Mouse (Mus musculus) CH12F3 (cell line): ENCODE results near the gene Il1rap.

Experiments
- in situ Hi-C: fragments of 300-500 bp; cut with MboI; formaldehyde crosslinking; loops from 2 replicates; pipeline ENCODE4 v1.14.3; 2020; ENCODE audit warnings: low sequenced_read_pairs

Gene Il1rap

GRCm38 (mm10) chr16:26581048-26581912 is at the start of gene Il1rap:
Il1rap (plus strand) TSS chr16:26581704.
- in situ Hi-C loops = no loop called here

- in situ Hi-C loops = no loop called here
These were observed 49.2 kb upstream of the Il1rap start for GRCm38 (mm10) chr16:26532287-26532686.

GRCm38 (mm10) chr16:26546170-26546878 is 35.2 kb upstream of the Il1rap start:
- in situ Hi-C loops = no loop called here

GRCm38 (mm10) chr16:26546879-26547206 is 34.7 kb upstream of the Il1rap start:
- in situ Hi-C loops = no loop called here

GRCm38 (mm10) chr16:26549221-26549620 is 32.3 kb upstream of the Il1rap start:
- in situ Hi-C loops = no loop called here

GRCm38 (mm10) chr16:26552234-26552633 is 29.3 kb upstream of the Il1rap start:
- in situ Hi-C loops = no loop called here

GRCm38 (mm10) chr16:26558797-26559196 is 22.7 kb upstream of the Il1rap start:
- in situ Hi-C loops = no loop called here

GRCm38 (mm10) chr16:26561743-26562142 is 19.8 kb upstream of the Il1rap start:
- in situ Hi-C loops = no loop called here

- in situ Hi-C loops = no loop called here
These were observed 18.7 kb upstream of the Il1rap start for GRCm38 (mm10) chr16:26562771-26563170.

GRCm38 (mm10) chr16:26569387-26569978 is 12.0 kb upstream of the Il1rap start:
- in situ Hi-C loops = no loop called here

GRCm38 (mm10) chr16:26571836-26572235 is 9.7 kb upstream of the Il1rap start:
- in situ Hi-C loops = no loop called here

- in situ Hi-C loops = no loop called here
These were observed 7.3 kb upstream of the Il1rap start for GRCm38 (mm10) chr16:26574173-26574572.

- in situ Hi-C loops = no loop called here
These were observed 441 bp downstream of the Il1rap start for GRCm38 (mm10) chr16:26581913-26582376.

- in situ Hi-C loops = no loop called here
These were observed 4.3 kb downstream of the Il1rap start for GRCm38 (mm10) chr16:26585806-26586205.

- in situ Hi-C loops = no loop called here
These were observed 9.5 kb downstream of the Il1rap start for GRCm38 (mm10) chr16:26590897-26591570.

GRCm38 (mm10) chr16:26596440-26596839 is 14.9 kb downstream of the Il1rap start:
- in situ Hi-C loops = no loop called here

- in situ Hi-C loops = no loop called here
These were observed 15.8 kb downstream of the Il1rap start for GRCm38 (mm10) chr16:26597307-26597706.

GRCm38 (mm10) chr16:26598591-26598990 is 17.1 kb downstream of the Il1rap start:
- in situ Hi-C loops = no loop called here

- in situ Hi-C loops = no loop called here
These were observed 20.0 kb downstream of the Il1rap start for GRCm38 (mm10) chr16:26601482-26601881.

- in situ Hi-C loops = no loop called here
These were observed 23.1 kb downstream of the Il1rap start for GRCm38 (mm10) chr16:26604621-26605020.

GRCm38 (mm10) chr16:26608003-26608402 is 26.5 kb downstream of the Il1rap start:
- in situ Hi-C loops = no loop called here
